Mouse (Mus musculus): Measurements from ENCODE around the gene Sept11. TPM values are rescaled to one million over a fixed set of nuclear protein-coding genes. Genes with fewer than 3 reads are reported as not detected.
A peak's percentile ranks its signal among the peaks of the same experiment; 100 is the strongest.

Gene Sept11
- polyA plus RNA-seq, 1 experiment from 2014 or later = 195 TPM

DNA sequence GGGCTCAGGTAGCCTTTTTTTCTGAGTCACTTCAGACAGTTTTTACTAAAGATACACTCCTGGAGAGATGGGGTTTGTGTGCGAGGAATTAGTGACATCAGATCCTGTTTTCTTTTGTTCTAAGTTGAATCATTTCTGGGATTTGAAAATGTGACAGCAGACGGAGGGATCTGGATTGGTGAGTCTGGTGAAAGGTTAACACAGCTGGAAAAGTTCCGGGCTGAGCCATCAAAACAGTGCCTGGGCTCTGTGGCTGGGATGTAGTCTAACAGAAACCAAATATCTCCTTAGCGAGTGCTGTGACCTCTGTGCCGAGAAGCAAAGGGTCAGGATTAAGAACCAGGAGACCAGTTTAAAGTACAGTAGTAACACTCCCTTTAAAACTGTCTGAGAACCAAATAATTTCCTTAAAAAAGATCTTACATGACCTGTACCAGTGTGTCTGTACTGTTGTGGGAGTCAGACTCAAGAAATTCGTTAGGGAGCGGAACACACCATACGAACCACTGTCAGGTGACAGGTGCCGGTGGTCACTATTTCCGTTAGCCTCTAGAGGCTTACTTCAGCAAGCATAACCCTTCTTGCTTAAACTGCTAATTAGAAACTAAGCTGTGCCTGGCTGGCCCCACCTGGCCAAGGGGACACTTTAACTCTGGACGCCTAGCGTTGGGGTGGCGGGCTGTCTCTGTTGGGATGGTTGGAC is 4.1 kb downstream of the Sept11 start:
- Histone ChIP-seq H3K4me1 (peaks cover 69% of the 10 kb centered on the region), H3K4me2 (replicated peaks) (no peak overlapping the region), H3K9me3 (replicated peaks) (no peaks in the 10 kb centered on the region), H3K9ac (no peak overlapping the region), H3K4me3 (replicated peaks) (no peak overlapping the region), H3K36me3 (no peaks in the 10 kb centered on the region), H3K27ac (replicated peaks) (no peak overlapping the region), H3K27me3 (no peaks in the 10 kb centered on the region)
- ATAC-seq (ENCODE audit: insufficient number of reproducible peaks, low FRiP score, low TSS enrichment, low read depth) = no peak
- WGBS = 69% methylated on average over 13 of the region's 13 CpGs

DNA sequence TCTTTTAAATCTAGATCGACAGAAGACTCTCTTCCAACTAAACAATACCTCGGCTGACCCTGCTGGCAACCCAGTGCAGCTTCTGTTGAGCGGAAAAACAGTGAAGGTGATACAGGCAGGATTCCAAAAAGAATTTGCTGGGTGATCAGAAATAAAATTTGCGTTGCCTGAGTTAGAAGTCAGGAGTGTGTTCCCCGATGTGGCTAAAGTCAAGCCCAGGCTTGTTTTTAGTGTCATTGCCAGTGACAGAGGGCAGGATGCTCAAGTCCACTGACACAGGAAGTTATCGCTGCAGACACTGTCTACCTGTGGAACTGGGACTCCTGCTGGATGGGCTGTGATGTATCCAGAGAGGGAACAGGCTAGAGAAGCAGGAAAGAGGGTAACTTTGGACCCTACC is 5.0 kb downstream of the Sept11 start:
- no peak for ATAC-seq (ENCODE audit: insufficient number of reproducible peaks, low FRiP score, low TSS enrichment, low read depth)
- H3K4me2 ChIP-seq (replicated peaks) = no peak overlapping the region
- no peaks in the 10 kb centered on the region for H3K27me3 ChIP-seq
- H3K27ac ChIP-seq (replicated peaks) = no peak overlapping the region
- H3K4me3 ChIP-seq (replicated peaks) = no peak overlapping the region
- H3K9ac ChIP-seq = no peak overlapping the region
- peaks cover 67% of the 10 kb centered on the region for H3K4me1 ChIP-seq
- WGBS = 53% methylated on average over 6 of the region's 6 CpGs
- H3K9me3 ChIP-seq (replicated peaks) = no peaks in the 10 kb centered on the region
- H3K36me3 ChIP-seq = no peaks in the 10 kb centered on the region

DNA sequence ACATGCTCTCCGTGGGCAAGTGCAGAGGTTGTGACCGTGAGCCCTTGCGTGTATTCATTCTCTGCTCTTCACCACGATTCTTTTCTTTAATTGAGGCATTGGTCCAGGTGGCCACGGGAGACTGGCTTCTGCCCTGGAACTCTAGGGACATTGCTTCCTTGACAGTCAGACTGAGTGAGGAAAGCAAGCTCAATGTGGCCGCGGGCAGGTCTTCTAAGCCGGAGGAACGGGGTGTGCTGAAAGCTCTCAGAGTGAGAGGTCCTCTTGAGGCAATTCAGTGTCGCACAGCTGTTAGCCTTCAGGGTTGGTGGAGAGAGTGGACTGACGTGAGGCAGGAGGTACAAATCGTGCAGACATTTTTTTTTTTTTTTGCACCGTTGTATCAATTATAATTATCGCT is 5.6 kb downstream of the Sept11 start:
- H3K9me3 ChIP-seq (replicated peaks) = no peaks in the 10 kb centered on the region
- no peaks in the 10 kb centered on the region for H3K36me3 ChIP-seq
- H3K9ac ChIP-seq = no peak overlapping the region
- H3K4me1 ChIP-seq = peaks cover 67% of the 10 kb centered on the region
- H3K27me3 ChIP-seq = no peaks in the 10 kb centered on the region
- WGBS = 64% methylated on average over 14 of the region's 14 CpGs
- H3K27ac ChIP-seq (replicated peaks) = no peak overlapping the region
- no peak overlapping the region for H3K4me3 ChIP-seq (replicated peaks)
- no peak for ATAC-seq (ENCODE audit: insufficient number of reproducible peaks, low FRiP score, low TSS enrichment, low read depth)
- H3K4me2 ChIP-seq (replicated peaks) = no peak overlapping the region

DNA sequence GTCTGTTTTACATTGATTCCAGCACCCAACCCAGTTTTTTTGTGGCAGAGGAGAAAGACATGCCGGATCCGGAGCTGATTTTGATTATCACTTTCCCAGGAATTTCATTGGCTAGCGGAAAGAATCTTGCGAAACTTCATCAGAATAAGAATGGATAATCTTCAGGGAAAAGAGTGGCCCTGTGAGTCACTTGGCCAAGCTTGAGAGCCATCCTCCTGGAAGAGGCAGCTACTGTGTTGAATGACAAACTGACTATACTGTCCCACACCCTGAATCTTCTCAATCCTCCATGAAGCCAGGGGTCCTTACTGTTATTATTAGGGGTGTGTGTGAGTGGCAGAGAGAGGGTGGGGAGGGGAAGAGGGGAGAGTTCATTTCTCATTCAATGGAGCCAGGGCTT is 7.7 kb downstream of the Sept11 start:
- no peak for ATAC-seq (ENCODE audit: insufficient number of reproducible peaks, low FRiP score, low TSS enrichment, low read depth)
- no peak overlapping the region for H3K9ac ChIP-seq
- 0 out of 2 replicates have a peak, but pooled peaks cover 4% of the 10 kb centered on the region for H3K36me3 ChIP-seq
- peaks cover 55% of the 10 kb centered on the region for H3K4me1 ChIP-seq
- H3K4me3 ChIP-seq (replicated peaks) = no peak overlapping the region
- no peak overlapping the region for H3K27ac ChIP-seq (replicated peaks)
- H3K9me3 ChIP-seq (replicated peaks) = no peaks in the 10 kb centered on the region
- H3K4me2 ChIP-seq (replicated peaks) = no peak overlapping the region
- WGBS = 60% methylated on average over 4 of the region's 4 CpGs
- H3K27me3 ChIP-seq = no peaks in the 10 kb centered on the region

DNA sequence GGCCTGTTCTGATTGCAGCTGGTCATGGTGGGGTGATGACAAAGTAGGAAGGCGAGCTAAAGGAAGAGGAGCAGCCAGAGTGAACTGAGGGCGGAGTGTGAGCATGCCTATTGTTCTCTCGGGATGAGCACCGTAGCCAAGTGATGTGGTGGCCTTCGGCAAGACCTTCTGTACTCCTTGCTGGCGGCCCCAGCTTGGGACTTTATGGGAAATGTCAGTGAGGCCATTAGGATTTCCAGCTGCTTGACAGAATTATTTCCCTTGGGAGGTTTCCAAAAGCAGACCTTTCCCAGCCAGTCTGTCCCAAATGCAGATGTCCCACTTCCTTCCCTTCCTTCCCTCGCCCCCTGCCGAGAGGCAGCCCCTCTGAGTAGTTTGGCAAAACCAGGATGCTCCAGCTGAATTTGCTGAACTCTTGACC is 8.1 kb downstream of the Sept11 start:
- 43% methylated on average over 8 of the region's 8 CpGs for WGBS
- Histone ChIP-seq H3K27ac (replicated peaks) (peak overlapping the region; percentile 14; the same call in 1 of the 2 replicates), H3K4me2 (replicated peaks) (no peak overlapping the region)

DNA sequence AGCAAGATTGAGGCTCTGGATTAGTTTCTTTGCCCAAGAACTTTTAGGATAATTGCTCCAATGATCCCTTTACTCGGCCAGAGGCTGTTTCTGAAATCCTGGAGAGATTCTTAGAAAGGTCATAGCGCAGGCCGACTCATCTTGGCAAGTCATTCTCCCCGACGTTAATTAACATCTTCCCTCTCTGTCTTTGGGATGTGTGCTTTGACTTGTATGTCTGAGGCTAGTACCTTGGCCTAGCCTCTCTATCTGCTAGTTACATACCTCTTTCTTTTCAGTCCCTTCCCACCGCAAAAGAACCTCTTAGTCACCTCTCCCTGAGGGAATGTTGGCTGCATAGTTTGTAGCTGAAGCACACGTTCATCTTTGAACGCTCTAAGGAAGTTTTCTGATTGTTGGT is 10.4 kb downstream of the Sept11 start:
- Histone ChIP-seq H3K9me3 (replicated peaks) (no peaks in the 10 kb centered on the region), H3K27me3 (no peaks in the 10 kb centered on the region), H3K4me1 (peaks cover 32% of the 10 kb centered on the region), H3K9ac (no peak overlapping the region), H3K36me3 (0 out of 2 replicates have a peak, but pooled peaks cover 4% of the 10 kb centered on the region), H3K4me3 (replicated peaks) (no peak overlapping the region), H3K4me2 (replicated peaks) (no peak overlapping the region), H3K27ac (replicated peaks) (0 out of 2 replicates have a peak overlapping the region, but pooled peaks have one; percentile 8)
- ATAC-seq (ENCODE audit: insufficient number of reproducible peaks, low FRiP score, low TSS enrichment, low read depth) = no peak
- WGBS = 60% methylated on average over 8 of the region's 8 CpGs

More for the DNA sequence above, 8.1 kb downstream of the Sept11 start:
- ATAC-seq (ENCODE audit: insufficient number of reproducible peaks, low FRiP score, low TSS enrichment, low read depth) = no peak
- no peaks in the 10 kb centered on the region for H3K27me3 ChIP-seq
- H3K4me3 ChIP-seq (replicated peaks) = no peak overlapping the region
- H3K9me3 ChIP-seq (replicated peaks) = no peaks in the 10 kb centered on the region
- H3K36me3 ChIP-seq = 0 out of 2 replicates have a peak, but pooled peaks cover 4% of the 10 kb centered on the region
- peaks cover 53% of the 10 kb centered on the region for H3K4me1 ChIP-seq
- H3K9ac ChIP-seq = no peak overlapping the region

DNA sequence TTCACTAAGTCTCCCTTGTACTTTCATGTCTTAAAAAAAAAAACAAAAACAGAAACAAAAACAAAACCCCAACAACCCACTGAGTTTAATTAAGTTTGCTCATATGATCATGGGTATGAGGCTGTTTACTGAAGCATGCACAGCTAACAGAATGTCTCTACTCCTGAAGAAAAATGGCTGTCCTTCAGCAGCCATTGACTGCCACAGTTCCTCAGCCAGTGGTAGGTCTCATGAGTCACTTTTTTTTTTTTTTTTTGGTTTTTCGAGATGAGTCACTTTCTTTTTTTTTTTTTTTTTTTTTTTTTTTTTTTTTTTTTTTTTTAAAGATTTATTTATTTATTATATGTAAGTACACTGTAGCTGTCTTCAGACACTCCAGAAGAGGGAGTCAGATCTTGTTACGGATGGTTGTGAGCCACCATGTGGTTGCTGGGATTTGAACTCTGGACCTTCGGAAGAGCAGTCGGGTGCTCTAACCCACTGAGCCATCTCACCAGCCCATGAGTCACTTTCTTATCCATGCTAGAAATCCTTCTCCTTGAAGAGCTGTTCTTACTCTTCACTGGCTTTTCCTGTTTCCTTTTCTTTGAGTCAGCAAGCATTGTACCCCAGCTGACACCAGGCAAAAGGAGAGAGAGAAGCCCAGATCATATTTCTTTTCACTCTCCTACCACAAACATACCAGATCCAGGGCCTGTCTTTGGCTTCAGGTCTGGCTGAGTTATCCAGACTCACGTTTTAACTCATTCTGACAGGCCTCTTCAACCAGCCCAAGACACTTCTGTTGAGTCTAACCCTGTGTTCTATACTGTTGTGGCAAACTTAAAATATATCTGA is 12.0 kb downstream of the Sept11 start:
- Histone ChIP-seq H3K4me2 (replicated peaks) (no peak overlapping the region), H3K4me1 (peaks cover 27% of the 10 kb centered on the region), H3K27ac (replicated peaks) (no peak overlapping the region), H3K36me3 (0 out of 2 replicates have a peak, but pooled peaks cover 4% of the 10 kb centered on the region), H3K27me3 (no peaks in the 10 kb centered on the region), H3K9ac (no peak overlapping the region), H3K9me3 (replicated peaks) (no peaks in the 10 kb centered on the region), H3K4me3 (replicated peaks) (no peak overlapping the region)
- WGBS = 68% methylated on average over 4 of the region's 5 CpGs
- no peak for ATAC-seq (ENCODE audit: insufficient number of reproducible peaks, low FRiP score, low TSS enrichment, low read depth)

DNA sequence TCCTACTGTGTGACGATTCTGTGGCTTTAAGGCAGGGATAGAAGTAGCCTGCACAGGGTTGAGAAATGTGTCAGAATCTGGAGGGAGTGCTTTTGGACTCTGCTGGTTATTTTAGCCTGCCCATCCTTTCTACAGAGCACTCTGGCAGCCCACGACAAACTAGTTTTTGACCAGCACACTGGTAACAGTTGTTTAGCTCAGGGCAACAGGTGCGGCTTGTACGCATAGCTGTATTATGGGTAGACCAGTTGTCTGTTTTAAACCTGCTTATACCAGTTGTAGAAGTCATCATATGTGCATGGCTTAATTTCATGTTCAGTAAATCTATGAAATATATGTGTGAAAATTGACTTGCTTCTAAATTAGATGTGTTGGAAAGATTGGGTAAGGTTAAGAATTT is 12.8 kb downstream of the Sept11 start:
- H3K27me3 ChIP-seq = no peaks in the 10 kb centered on the region
- H3K27ac ChIP-seq (replicated peaks) = no peak overlapping the region
- no peak overlapping the region for H3K4me3 ChIP-seq (replicated peaks)
- H3K9me3 ChIP-seq (replicated peaks) = no peaks in the 10 kb centered on the region
- no peak overlapping the region for H3K9ac ChIP-seq
- 89% methylated on average over 4 of the region's 4 CpGs for WGBS
- ATAC-seq (ENCODE audit: insufficient number of reproducible peaks, low FRiP score, low TSS enrichment, low read depth) = no peak
- 0 out of 2 replicates have a peak, but pooled peaks cover 4% of the 10 kb centered on the region for H3K36me3 ChIP-seq
- no peak overlapping the region for H3K4me2 ChIP-seq (replicated peaks)
- H3K4me1 ChIP-seq = peaks cover 18% of the 10 kb centered on the region

DNA sequence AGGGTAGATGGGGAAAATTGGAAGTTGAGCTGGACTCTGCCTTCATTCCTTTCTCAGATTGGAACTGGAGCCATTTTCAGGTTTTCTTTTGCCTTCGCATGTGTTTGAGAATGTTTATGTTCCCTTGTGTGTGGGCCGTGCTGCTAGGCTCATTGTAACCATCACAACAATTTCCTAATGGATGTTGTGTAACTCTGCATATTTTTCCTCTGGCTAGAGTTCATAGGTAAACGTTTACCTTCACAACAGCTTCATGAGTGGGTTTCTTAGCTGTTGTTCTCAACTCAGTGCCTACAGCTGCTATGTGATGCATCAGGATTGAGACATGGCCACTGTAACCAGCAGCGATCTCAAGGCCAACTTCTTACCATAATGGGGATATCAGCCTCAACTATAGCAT is 15.5 kb downstream of the Sept11 start:
- no peaks in the 10 kb centered on the region for H3K27me3 ChIP-seq
- WGBS = 78% methylated on average over 4 of the region's 4 CpGs
- no peaks in the 10 kb centered on the region for H3K9me3 ChIP-seq (replicated peaks)
- H3K4me1 ChIP-seq = peaks cover 22% of the 10 kb centered on the region
- no peak for ATAC-seq (ENCODE audit: insufficient number of reproducible peaks, low FRiP score, low TSS enrichment, low read depth)
- no peak overlapping the region for H3K27ac ChIP-seq (replicated peaks)
- H3K4me2 ChIP-seq (replicated peaks) = no peak overlapping the region
- 0 out of 2 replicates have a peak, but pooled peaks cover 4% of the 10 kb centered on the region for H3K36me3 ChIP-seq
- H3K4me3 ChIP-seq (replicated peaks) = no peak overlapping the region
- no peak overlapping the region for H3K9ac ChIP-seq

DNA sequence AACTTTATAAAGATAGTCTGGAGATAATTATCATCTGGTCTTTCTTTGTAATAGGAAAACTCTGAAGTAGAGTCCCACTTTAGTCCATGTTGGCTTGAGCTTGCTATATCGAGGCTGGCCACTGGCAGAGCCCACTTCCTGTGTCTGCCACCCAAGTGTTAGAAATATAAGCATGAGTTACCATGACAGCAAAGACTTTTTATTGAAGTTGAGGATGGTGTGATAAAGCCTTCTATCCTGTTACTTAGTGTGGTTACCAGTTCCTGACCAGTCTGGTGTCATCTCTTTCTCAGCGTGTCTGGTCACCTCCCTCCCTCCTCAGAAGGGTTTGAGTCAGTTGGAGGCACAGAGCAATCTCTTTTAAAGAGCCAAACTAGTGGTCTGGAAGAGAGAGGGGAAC is 16.3 kb downstream of the Sept11 start:
- H3K27me3 ChIP-seq = no peaks in the 10 kb centered on the region
- no peak overlapping the region for H3K9ac ChIP-seq
- H3K9me3 ChIP-seq (replicated peaks) = no peaks in the 10 kb centered on the region
- no peak for ATAC-seq (ENCODE audit: insufficient number of reproducible peaks, low FRiP score, low TSS enrichment, low read depth)
- 62% methylated on average over 2 of the region's 2 CpGs for WGBS
- no peak overlapping the region for H3K4me3 ChIP-seq (replicated peaks)
- no peak overlapping the region for H3K27ac ChIP-seq (replicated peaks)
- peaks cover 26% of the 10 kb centered on the region for H3K4me1 ChIP-seq
- no peak overlapping the region for H3K4me2 ChIP-seq (replicated peaks)
- H3K36me3 ChIP-seq = 0 out of 2 replicates have a peak, but pooled peaks cover 4% of the 10 kb centered on the region

DNA sequence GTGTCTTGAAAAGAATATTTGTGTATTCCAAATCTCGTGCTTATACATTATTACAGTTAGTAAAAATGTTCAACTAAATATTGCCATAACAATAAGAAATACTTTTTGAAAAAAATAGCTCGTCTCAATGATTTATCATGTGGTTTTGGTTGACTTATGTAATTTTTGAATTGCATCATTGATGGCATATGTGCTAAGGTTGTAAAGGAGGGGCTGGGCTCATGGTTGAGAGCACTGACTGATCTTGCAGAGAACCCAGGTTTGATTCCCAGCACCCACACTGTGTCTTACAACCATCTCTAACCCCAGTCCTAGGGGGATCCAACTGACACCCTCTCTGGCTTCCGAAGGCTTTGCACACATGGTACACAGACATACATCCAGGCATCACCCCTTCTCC is 19.1 kb downstream of the Sept11 start:
- Histone ChIP-seq H3K4me3 (replicated peaks) (no peak overlapping the region), H3K9ac (no peak overlapping the region), H3K4me2 (replicated peaks) (no peak overlapping the region), H3K4me1 (peaks cover 45% of the 10 kb centered on the region), H3K9me3 (replicated peaks) (no peaks in the 10 kb centered on the region), H3K27ac (replicated peaks) (no peak overlapping the region; the same call in 1 of the 2 replicates), H3K36me3 (no peaks in the 10 kb centered on the region), H3K27me3 (no peaks in the 10 kb centered on the region)
- 72% methylated on average over 3 of the region's 3 CpGs for WGBS
- ATAC-seq (ENCODE audit: insufficient number of reproducible peaks, low FRiP score, low TSS enrichment, low read depth) = no peak

Measured in embryonic facial prominence, embryonic 15.5 days (tissue).